Mouse (Mus musculus): ENCODE data around the gene Pnmal2.

Pnmal2 gene

GRCm38 (mm10) chr7:16982859-16983568, 38.5 kb downstream of the Pnmal2 start, which contains the start of gene Gm42372:
Gene Gm42372 (plus strand): TSS chr7:16983086.
- peak; percentile 97 for DNase-seq (ENCODE audit: low read depth)

GRCm38 (mm10) chr7:16987541-16988149, 43.2 kb downstream of the Pnmal2 start:
- peak; percentile 17 for DNase-seq (ENCODE audit: low read depth)

GRCm38 (mm10) chr7:16988405-16988804, 43.9 kb downstream of the Pnmal2 start:
- no peak for DNase-seq (ENCODE audit: low read depth)

- DNase-seq (ENCODE audit: low read depth): peak; percentile 75
These were observed 45.7 kb downstream of the Pnmal2 start for GRCm38 (mm10) chr7:16990006-16990744.

GRCm38 (mm10) chr7:16991681-16992450, 47.4 kb downstream of the Pnmal2 start:
- DNase-seq (ENCODE audit: low read depth): no peak

- no peak for DNase-seq (ENCODE audit: low read depth)
These were observed 47.9 kb downstream of the Pnmal2 start, which contains the start of gene Ccdc8 for GRCm38 (mm10) chr7:16992451-16992807. Gene Ccdc8 (plus strand): TSS chr7:16992708.

- DNase-seq (ENCODE audit: low read depth): no peak
These were observed 49.3 kb downstream of the Pnmal2 start for GRCm38 (mm10) chr7:16993651-16994399.

GRCm38 (mm10) chr7:16994400-16994799, 49.9 kb downstream of the Pnmal2 start:
- DNase-seq (ENCODE audit: low read depth): no peak

- no peak for DNase-seq (ENCODE audit: low read depth)
These were observed 50.9 kb downstream of the Pnmal2 start for GRCm38 (mm10) chr7:16995345-16995744.

Data from induced T-regulatory cell, adult 2 months (primary cell).